Mouse (Mus musculus) cerebellum, adult 11 months (tissue): ENCODE data around the gene Ccz1.
A peak's percentile ranks its signal among the peaks of the same experiment; 100 is the strongest.

Source experiments
- DNase-seq: peaks from one replicate; pipeline ENCODE4 v3.0.0; 2022

Gene Ccz1

DNA sequence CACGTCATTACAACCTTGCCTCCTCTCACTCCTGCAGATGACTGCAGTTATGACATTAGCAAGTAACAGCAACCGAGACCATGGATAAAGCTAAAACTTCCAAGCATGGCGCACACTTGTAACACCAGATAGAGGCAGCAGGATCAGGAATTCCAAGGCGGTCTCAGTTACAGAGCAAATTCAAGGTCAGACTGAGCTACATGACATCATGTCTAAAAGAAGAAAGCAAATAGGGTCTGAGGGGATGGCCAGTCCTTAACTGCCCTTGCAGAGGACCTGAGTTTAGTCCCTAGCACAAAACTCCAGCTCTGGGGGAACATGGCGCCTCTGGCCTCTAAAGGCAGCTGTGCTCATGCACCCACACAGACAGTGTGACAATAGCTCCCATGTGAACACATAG is 20.8 kb downstream of the Ccz1 start:
- no peak for DNase-seq

DNA sequence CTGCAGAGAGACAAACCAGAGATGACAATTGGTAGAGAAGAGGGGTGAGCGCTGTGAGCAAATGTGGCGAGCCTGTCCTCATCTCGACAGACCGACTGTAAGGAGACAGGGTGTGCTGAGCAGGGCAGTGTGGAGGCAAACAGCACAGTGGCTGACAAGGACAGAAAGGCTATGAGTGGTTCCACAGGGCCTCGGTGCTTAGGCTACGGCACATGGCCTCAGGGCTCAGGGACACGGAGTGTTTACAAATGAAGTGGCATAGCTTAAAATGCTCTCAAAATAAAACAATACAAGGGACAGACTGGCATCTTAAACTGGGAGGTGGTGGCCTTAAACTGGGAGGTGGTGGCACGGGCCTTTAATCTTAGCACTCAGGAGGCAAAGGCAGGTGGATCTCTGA is 21.4 kb downstream of the Ccz1 start:
- no peak for DNase-seq

DNA sequence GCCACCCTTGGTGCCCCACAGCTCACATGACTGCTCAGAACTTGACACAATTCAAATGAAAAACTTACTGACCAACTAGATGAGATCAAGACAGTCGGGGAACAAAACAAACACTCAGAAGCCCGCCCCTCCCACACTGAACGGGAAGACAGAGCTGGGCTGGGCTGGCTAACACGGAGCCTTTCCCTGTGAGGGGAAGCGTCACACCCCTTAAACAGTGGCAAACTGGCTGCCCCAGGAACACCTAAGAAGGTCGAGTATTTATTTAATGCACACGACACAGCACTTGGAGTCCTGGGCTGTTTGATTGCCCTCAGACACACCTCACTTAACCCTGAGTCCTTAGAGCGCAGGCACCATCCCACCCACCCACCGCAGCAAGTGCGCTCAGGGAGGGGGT is 22.0 kb downstream of the Ccz1 start:
- DNase-seq: no peak

DNA sequence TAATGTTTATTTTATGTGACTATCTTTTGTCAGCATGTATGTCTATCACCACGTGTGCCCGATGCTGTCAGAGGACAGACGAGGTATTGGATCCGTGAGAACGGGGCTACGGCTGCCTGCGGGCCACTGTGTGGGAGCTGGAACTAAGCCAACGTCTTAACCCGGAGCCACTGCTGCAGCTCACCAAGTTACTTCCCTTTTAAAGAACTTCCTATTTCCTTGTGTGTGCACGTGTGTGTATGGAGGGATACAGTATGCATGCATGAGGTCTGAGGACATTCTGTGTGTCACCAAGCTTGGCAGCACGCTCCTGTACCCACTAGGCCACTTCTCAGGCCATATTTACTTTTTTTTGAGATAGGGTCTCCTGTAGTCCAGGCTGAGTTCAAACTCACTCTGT is 24.6 kb downstream of the Ccz1 start:
- DNase-seq: no peak

DNA sequence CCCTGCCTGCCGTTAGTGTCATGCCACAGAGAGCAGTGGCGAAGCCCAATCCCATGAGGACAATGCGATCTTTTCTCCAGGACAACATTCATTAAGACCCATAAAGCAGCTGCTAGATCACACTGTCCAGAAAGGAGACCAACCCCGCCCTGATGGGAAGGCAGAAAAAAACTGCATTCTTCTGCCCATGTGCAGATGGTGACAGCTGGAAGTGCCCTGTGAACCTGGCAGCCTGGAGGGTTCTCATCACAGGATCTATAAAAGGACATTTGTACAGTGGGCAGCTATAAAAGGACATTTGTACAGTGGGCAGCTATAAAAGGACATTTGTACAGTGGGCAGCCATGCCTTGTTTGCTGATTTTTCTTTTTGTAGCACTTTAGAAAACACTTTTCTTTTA is 25.6 kb downstream of the Ccz1 start:
- DNase-seq: no peak

DNA sequence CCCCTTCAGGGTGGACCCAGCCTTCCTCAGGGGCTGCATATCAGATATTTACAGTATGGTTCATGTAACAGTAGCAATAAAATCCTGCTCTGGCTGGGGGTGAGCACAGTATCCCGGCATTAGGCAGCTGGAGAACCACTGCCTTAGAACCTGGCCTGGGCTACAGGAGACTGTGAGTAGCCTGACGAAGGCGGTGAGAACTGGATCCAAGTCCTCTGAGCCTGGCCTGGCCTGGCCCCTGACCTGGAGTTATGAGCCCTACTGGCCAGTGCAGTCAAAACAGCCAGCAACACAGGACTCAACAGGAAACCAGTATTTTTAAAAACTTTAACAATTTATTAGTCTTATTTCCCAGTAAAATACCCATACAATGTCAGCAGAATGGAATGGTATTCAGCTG is 27.1 kb downstream of the Ccz1 start:
- DNase-seq: no peak

DNA sequence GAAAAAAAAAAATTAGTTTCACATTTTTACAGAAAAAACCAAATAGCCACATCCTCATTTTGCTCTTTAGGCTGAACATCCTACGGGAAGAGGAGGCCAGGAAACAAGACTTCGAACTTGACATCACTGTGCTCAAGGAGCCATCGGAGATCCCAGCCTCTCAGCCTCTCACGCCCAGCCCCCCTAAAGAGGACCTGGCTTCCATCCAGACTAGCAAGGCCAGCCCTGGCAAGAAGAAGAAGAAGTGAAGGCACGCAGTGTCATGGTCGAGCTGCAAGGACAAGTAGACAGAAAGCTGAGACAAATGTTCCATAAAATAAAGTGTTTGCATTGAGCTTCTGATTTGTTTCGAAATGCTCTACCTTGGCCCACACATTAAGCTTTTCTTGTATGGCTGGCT is 29.3 kb downstream of the Ccz1 start:
- DNase-seq: no peak

DNA sequence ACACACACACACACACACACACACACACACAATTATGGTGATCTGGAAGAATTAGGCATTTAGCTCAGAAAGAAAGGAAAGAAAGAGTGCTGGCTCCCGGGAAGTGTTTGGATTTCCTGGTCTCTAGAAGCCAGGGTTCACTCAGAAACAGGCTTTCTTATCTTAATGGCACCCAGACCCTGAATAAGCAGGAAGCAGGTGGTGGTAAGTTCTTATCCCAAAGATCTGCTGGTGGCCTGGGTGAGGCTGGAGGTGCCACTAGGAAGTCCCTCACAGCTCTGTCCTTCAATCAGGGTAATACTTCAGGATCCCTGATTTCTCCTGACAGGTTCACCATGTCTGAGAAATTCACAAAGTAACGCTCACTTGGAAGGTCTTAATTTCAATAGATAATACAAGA is 32.3 kb downstream of the Ccz1 start:
- no peak for DNase-seq

DNA sequence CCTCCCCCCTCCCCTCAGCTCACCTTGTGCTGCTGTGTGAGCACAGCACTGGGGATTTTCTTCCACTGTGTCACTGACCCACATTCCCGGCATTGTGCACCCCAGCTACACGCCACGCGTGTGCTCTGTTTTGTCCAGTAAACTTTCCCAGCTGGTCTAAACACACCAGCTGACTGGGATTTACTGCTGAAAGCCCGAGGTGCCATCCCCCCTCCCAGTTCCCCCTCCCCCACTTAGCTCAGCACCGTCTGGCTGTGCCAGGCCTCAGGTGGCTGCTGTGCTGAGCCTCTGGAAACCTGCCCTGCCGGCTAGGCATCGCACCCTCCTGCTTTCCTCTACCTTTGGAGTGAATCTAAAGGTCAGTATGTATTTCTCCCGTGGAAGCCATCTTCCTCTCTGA is 33.8 kb downstream of the Ccz1 start:
- no peak for DNase-seq

DNA sequence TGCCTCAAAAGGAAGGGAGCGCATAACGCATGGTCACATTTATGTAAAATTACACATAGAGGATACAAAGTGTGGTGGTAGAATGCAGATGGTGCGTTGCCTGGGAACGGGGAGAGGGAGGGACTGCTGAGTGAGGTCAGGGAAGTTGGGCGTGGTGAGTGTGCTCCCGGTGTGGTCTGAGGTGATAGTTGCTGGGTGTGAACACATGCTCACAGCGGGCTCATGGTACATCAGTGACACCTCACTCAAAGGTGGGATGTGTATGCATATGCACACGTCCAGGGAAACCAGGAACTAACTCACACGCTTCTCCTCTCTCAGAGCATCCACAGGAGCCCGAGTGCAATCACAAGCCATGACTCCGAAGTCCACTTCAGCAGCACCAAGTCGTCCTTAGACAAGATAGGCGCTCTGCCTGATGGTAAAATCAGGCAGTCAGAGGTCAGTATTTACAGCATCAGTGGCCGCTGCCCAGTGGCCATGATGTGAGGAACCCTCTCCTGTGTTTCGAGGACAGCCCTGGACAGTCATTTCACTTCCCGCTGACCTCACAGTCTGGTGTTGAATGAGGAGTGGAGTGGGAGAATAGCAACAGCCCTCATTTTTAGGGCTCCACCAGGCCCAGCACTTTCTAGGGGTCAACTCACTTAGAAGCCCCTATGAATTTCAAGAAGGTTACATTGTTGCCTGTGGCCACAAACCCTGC is 37.8 kb downstream of the Ccz1 start:
- DNase-seq: no peak

DNA sequence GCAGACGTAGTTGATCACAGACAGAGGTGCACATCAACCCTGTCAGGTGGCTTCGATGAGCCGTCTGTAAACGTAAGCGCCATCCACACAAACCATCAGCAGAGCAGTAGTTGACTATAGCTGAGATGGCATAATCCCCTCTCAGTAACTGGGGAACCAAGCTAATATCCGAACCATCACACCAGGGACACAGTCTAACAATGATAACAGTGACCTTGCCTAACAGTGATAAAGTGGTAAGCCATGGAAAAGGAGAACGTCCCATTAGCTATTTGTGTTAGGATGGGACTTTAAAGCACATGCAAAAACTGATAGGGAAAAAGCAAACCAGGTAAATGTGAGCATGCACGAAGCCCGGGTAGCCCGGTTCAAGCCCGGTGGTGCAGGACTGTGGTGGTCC is 38.4 kb downstream of the Ccz1 start:
- no peak for DNase-seq

DNA sequence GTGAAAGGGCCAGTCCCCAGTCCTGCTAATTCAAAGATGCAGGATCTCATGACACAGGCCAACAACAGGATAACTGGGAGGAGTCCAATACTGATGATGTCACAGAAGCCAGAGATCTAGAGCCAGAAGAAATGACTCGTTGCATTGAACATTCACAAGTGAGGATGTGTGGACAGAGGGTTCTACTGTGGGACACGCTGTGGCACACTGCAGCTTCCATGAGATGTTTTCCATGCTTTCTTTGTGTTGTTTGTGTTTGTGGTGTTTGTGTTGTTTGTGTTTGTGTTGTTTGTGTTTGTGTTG is 39.1 kb downstream of the Ccz1 start:
- no peak for DNase-seq

DNA sequence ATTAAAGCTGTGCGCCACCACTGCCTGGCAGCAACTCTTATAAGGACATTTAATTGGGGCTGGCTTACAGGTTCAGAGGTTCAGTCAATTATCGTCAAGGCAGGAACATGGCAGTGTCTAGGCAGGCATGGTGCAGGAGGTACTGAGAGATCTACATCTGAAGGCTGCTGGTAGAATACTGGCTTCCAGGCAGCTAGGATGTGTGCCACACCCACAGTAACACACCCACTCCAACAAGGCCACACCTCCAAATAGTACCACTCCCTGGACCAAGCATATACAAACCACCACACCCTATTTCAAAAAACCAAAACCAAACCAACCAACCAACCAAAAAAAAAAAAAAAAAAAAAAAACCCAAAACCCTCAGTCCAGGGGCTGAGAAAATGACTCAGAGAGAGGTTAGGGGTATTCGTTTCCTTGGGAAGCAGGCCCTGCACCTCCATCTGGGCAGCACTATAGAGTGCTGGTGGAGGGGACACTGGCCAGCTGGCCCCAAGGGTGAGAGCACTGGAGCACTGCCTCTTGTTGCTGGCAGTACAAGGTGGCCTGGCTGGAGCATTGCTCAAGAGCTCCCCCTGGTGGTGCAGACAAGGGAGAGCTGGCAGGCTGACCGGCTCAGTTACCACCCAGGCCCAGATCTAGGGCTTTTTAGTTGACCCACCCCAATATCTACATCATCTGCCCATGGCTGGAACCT is 39.6 kb downstream of the Ccz1 start:
- DNase-seq: peak; percentile 42

DNA sequence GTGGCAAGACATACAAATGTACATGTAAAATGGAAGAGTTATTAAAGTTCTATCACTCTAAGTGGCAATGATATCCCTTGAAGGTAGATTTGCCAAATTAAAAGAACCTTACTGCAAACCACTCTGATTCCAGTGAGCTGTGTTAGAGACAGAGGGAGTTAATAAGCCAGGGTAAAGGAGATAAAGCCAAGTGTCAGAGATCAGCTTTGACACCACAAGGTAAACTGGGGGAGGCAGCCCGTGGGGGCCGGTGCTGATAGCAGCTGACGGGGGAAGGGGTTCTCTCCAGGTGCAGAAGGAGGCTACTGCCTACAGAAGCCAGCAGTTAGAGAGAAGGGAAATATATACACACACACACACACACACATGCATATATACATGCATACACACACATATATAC is 42.0 kb downstream of the Ccz1 start:
- DNase-seq: no peak

DNA sequence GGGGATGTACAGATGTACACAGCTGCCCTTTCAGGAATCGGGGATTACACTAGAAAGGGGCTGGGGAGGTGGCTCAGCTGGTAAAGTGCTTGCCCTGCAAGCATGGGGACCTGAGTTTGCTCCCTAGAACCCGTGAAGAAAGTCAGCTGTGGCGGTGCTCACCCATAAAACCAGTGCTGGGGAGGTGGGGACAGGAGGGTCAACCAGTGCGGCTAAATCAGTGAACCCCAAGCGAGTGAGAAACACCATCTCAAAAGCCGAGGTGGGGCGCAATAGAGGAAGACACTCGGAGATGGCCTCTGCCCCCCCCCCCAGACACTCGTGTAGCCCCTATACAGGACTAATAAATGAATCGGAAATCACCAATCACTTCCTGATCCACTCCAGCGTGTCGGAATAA is 48.0 kb downstream of the Ccz1 start:
- no peak for DNase-seq

DNA sequence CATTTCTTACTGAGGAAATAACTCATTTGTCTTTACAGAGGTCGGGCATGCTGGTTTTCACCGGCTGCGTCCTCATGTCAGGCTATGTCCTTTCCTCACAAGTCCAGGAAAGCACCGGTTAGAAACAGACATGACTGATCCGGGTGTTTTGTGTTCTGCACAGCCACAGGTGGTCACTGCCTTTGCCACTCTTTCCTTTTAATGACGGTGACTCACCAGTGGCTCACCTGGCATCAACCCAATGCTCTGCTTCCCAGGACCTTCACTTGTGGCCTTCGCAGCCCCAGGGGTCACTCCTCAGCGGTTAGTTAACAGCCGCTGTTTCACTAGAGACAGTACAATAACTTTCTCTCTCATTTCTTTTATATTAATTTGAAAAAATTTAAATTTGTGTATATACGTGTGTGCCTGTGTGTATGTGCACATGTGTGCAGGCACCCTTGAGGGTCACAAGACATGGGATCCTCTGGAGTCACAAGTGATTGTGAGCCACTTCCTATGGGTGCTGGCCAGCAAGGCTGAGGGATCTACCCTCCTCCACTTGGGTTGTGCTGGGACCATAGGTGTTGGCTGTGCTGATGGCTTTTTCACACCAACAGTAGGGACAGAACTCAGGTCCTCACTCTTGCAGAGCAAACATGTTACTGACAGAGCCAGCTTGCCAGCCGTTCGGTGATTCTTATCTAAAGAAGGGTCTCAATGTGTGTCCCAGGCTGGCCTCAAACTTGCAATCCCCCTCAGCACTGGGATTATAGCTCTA is 48.9 kb downstream of the Ccz1 start:
- no peak for DNase-seq

DNA sequence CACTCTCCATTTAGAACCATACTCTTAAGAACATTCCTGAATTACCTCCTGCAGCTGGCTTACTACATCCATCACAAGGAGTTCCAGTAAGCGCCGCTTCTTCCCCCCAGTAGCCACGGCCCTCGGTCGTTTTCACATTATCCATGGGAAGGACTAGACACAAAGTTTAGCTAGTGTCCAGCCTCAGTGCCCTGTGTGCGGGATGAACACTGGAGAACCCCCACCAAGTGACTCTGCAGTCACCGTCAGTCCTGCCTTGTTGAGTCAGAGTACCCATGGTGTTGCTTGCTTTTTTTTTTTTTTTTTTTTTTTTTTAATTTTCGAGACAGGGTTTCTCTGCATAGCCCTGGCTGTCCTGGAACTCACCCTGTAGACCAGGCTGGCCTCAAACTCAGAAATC is 53.5 kb downstream of the Ccz1 start:
- no peak for DNase-seq

DNA sequence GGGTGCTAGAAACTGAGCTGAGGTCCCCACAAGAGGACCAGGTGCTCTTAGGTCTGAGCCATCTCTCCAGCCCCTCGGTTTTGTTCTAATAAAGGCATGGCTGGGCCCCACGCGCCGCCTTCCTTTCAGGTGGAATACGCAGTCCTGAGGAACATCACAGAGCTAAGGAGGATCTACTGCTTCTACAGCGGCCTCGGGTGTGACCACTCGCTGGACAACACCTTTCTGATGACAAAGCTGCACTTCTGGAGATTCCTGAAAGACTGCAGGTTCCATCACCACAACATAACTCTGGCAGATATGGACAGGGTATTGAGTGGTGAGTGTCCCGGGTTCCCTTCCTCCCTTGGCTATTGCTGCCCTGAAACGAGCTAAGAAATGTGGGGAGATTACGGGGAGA is 55.1 kb downstream of the Ccz1 start:
- DNase-seq: no peak

DNA sequence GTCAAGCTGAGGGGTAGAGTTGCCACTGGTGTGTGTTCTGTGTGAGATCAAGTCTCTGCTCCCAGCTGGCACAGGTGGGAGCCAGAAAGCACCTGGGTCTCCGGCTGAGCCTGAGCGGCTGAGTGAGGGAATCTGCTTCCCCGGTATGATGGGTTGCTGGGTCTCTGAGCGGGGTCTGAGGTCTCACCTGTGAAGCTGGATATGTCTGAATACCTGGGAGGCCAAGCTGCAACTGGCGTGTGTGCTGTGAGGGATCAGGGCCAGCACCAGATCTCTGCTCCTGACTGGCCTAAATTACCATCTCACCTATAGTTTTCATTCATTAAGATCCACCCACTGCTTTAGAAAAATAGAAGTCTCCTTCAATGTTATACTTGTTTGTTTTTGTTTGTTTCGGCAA is 57.6 kb downstream of the Ccz1 start:
- DNase-seq: no peak

DNA sequence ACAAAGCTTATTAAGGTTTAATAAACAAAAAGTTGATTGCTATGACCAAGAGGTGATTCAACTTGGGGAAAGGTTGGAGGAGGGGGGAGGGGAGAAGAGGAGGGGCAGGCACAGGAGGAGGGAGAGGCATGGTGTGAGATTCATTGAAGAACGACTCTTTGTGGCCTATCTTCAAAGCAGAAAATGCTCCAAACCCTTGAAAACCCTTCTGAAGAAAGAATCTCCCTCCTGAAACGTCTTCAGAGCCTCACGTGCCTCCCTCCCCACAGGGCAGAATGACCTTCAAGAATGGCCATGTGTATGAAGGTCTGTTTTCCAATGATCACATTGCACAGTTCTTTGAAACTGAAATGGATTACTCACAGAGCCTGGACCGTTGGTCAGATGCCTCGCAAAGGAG is 64.7 kb downstream of the Ccz1 start:
- DNase-seq: no peak

DNA sequence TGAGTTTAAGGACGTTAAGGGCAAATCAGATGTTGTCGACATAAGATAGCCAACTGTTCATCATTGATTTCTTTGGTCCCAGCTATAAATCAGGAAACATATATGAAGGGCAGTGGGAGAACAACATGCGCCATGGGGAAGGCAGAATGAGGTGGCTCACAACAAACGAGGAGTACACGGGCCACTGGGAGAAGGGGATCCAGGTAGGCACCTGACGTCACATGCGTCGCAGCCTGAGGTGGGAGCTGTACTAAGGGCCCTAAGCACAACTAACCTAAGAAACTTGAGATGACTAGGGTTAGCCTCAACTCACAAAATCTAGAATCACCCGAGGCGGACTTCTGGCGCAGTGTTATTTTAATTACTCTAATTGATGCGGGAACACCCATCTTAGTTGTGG is 66.3 kb downstream of the Ccz1 start:
- DNase-seq: no peak

DNA sequence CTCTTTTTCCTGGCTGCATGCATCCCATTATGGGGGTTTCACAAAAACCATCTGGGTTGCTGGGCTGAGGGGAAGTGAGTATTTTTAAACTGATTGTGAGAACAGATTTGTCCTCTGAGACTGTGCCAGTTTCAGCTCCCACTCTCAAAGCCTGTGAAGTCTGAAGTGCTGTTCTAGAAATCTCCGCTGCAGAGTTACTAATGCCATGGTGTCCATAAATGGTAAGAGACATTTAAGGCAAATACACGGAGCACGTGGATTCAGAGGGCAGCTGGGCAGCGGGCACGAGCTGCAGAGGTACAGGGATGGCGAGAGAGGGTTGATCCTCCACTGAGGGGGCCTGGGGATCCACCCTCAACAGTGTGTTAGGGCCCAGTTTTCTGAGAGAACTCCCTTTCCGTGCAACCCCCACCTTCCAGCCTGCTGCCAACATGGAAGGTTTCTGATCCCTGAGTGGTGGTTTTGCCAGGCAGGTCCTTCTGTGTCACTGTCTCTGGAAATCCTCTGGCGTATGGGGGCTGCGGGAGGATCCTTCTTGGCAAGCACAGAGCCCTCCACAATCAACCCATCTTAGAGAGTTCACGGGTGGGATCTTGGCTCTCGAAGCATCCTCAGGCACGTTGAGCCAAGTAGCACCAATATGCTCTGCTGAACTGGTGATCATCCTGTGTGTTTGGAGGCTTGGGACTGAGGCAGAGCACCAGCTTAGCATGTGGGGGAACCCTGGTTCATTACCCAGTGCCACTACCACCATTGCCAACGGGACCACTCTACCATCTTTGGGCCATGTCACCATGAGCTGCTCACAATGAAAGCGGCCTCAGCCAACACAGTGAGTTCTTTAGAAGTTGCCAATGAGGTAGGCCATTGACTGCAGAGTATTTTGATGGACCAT is 71.2 kb downstream of the Ccz1 start:
- no peak for DNase-seq

DNA sequence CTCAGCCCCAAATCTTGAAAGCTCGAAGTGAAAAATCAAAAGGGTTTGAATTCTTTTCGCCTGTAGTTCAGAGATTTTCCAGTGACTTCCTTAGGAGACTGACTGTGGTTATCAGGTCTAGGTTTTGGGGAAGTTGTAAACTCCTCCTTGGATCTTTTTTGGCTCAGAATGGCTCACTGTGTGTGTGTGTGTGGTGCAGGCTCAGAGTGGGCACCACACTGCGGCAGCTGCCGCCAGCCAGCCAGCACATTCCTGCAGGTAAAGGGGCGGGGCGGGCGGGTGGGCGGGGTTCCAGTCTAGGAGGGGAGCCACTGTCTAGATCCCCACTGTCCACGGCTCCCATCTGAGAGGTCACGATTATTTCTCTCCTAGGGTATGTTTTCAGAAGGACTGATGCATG is 73.1 kb downstream of the Ccz1 start:
- no peak for DNase-seq
